Mouse (Mus musculus): ENCODE data around the gene Syne2. TPM values are rescaled to one million over a fixed set of nuclear protein-coding genes. Genes with fewer than 3 reads are reported as not detected.

Gene Syne2
- polyA plus RNA-seq, 1 experiment from 2014 or later = 137 TPM

Small RNA genes lying within 50 kb of the gene (microRNA-seq; reads per million reads assigned to microRNA genes)
- gene Mir5101 = 5.6 reads per million, percentile 16 among the genes with 10 or more reads in this experiment

Other genes with a start within 250 kb of the Syne2 start
- 21.8 and 24.0 TPM in 2 replicates for gene Ppp2r5e, start 221.9 kb upstream of the Syne2 start, polyA plus RNA-seq (2015; fragmentation: Nextera tagmentation; extraction: Ambion mirVana)
- gene Wdr89, start 148.6 kb upstream of the Syne2 start, polyA plus RNA-seq (2015; fragmentation: Nextera tagmentation; extraction: Ambion mirVana) = 8.4 and 9.3 TPM in 2 replicates
- gene Sgpp1, start 82.4 kb upstream of the Syne2 start, polyA plus RNA-seq (2015; fragmentation: Nextera tagmentation; extraction: Ambion mirVana) = 9.3 and 10.1 TPM in 2 replicates

Measured in forebrain, embryonic 13.5 days (tissue).